Mouse (Mus musculus): ENCODE measurements around the gene Kat6b. TPM values are rescaled to one million over a fixed set of nuclear protein-coding genes. Genes with fewer than 3 reads are reported as not detected.

Kat6b gene
- polyA plus RNA-seq, 1 experiment from 2014 or later = 13.5 TPM

DNA sequence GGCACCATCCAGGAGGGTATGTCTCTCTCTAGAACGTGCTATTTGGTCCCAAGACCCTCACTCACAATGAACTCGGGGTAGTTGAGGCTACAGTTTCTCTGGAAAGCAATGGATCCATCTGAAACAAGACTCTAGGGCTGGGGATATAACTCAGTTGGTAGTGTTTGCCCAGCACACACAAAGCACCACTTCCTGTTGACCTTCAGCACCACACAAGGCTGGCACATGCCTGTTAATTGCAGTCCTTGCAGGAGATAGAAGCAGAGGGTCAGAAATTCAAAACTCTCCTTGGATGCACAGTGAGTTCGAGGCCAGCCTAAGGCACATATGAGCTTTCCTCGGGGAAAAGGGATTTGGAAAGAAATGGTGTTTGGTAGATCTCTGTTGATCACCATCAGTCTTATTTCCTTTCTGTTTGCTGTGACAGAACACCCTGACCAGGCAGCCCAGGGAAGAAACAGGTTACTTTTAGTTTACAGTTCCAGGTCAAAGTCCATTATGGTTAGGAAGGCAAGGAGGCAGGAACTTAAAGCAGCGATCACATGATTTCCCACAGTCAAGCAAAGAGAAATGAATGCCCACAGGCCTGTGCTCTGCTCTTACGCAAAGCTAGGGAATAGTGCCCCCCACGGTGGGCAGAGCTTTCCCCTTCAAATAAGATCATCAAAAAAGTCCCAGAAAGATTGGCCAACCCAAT, 25.4 kb upstream of the Kat6b start:
- Histone ChIP-seq H3K4me1 (ENCODE audit: control insufficient read depth, insufficient read depth, low read length) (no peaks in the 10 kb centered on the region), H3K27me3 (ENCODE audit: control insufficient read depth, insufficient read depth, low read length) (no peaks in the 10 kb centered on the region), H3K9me3 (ENCODE audit: control insufficient read depth, low read length) (no peaks in the 10 kb centered on the region), H3K27ac (ENCODE audit: low read depth, low read length) (no peak overlapping the region), H3K9ac (ENCODE audit: low read length) (no peak overlapping the region), H3K4me3 (ENCODE audit: low read depth, low read length) (no peak overlapping the region), H3K4me2 (no peak overlapping the region), H3K36me3 (ENCODE audit: control insufficient read depth, insufficient read depth, low read length) (no peaks in the 10 kb centered on the region)
- DNase-seq (ENCODE audit: low spot score, missing footprints) (peak; percentile 23), ATAC-seq (ENCODE audit: low FRiP score) (no peak)
- 94% methylated on average over 7 of the region's 7 CpGs for WGBS

DNA sequence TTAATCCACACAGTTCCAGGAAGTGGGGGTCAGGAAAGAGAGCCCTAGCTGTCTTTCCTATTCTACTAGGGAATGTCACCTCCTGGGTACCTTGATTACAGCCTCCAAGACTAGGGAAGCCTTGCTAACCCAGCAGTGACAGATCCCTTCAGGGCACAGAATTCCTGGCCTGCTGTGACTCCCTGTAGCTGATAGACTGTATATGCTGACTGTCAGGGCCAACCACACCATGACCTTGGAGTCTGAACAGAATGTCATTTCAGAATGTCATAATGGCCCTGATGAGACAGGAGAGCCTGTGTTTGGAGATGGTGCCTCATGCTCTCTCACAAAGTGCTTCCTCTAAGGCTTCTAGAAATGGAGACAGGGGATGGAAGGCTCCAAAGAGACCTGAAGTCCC, 24.7 kb upstream of the Kat6b start:
- DNase-seq (ENCODE audit: low spot score, missing footprints) (peak; percentile 60), ATAC-seq (ENCODE audit: low FRiP score) (no peak)
- H3K27ac ChIP-seq (ENCODE audit: low read depth, low read length) = no peak overlapping the region

DNA sequence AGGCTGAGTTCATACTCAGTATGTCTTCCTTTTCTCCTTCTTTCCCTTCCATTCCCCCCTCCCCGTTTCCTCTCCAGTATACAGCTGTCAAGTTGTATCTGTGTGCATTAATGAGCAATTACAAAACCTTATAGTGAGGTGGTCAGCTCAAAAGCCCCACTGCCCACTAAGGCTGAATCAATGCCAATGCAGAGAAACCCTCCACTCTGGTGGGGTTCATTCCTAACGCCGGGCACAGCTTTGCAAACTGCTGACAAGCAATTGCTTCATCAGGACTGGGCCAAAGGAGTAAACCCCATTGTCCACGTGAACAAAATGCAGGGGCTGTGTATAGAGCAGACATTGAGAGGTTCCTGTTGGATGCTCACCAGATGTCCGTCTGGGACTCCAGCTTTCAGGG, 23.4 kb upstream of the Kat6b start:
- H3K27me3 ChIP-seq (ENCODE audit: control insufficient read depth, insufficient read depth, low read length) = no peaks in the 10 kb centered on the region
- H3K27ac ChIP-seq (ENCODE audit: low read depth, low read length) = no peak overlapping the region
- H3K4me1 ChIP-seq (ENCODE audit: control insufficient read depth, insufficient read depth, low read length) = no peaks in the 10 kb centered on the region
- 77% methylated on average over 5 of the region's 5 CpGs for WGBS
- DNase-seq (ENCODE audit: low spot score, missing footprints) = peak; percentile 73
- no peak overlapping the region for H3K4me3 ChIP-seq (ENCODE audit: low read depth, low read length)
- no peaks in the 10 kb centered on the region for H3K36me3 ChIP-seq (ENCODE audit: control insufficient read depth, insufficient read depth, low read length)
- no peak overlapping the region for H3K9ac ChIP-seq (ENCODE audit: low read length)
- H3K4me2 ChIP-seq = no peak overlapping the region
- no peak for ATAC-seq (ENCODE audit: low FRiP score)
- no peaks in the 10 kb centered on the region for H3K9me3 ChIP-seq (ENCODE audit: control insufficient read depth, low read length)

More for the DNA sequence above, 24.7 kb upstream of the Kat6b start:
- Histone ChIP-seq H3K4me2 (no peak overlapping the region), H3K9ac (ENCODE audit: low read length) (no peak overlapping the region), H3K4me3 (ENCODE audit: low read depth, low read length) (no peak overlapping the region), H3K4me1 (ENCODE audit: control insufficient read depth, insufficient read depth, low read length) (no peaks in the 10 kb centered on the region), H3K9me3 (ENCODE audit: control insufficient read depth, low read length) (no peaks in the 10 kb centered on the region), H3K36me3 (ENCODE audit: control insufficient read depth, insufficient read depth, low read length) (no peaks in the 10 kb centered on the region), H3K27me3 (ENCODE audit: control insufficient read depth, insufficient read depth, low read length) (no peaks in the 10 kb centered on the region)

DNA sequence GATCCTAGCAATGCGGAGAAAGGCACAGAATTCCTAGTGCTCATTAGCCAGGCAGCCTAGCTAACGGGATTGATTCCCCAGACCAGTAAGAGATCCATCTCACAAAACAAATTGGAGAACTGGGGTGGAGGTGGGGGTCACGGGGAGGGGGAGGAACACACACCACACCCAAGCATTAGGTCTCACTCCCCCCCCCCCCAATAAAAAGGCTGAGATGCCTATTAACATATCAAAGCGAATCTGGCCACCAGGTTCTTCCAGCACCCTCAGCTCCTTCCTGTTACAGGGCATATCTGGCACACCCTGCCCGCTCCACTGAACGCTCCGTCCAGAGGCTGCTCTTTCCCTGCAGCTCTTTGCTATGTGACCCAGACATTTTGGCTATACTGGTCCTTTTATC, 22.5 kb upstream of the Kat6b start:
- Histone ChIP-seq H3K27ac (ENCODE audit: low read depth, low read length) (no peak overlapping the region), H3K9ac (ENCODE audit: low read length) (no peak overlapping the region), H3K4me3 (ENCODE audit: low read depth, low read length) (no peak overlapping the region), H3K4me1 (ENCODE audit: control insufficient read depth, insufficient read depth, low read length) (no peaks in the 10 kb centered on the region), H3K4me2 (no peak overlapping the region), H3K36me3 (ENCODE audit: control insufficient read depth, insufficient read depth, low read length) (no peaks in the 10 kb centered on the region), H3K27me3 (ENCODE audit: control insufficient read depth, insufficient read depth, low read length) (no peaks in the 10 kb centered on the region), H3K9me3 (ENCODE audit: control insufficient read depth, low read length) (no peaks in the 10 kb centered on the region)
- DNase-seq (ENCODE audit: low spot score, missing footprints) = peak; percentile 64
- ATAC-seq (ENCODE audit: low FRiP score) = no peak
- 80% methylated on average over 7 of the region's 7 CpGs for WGBS

DNA sequence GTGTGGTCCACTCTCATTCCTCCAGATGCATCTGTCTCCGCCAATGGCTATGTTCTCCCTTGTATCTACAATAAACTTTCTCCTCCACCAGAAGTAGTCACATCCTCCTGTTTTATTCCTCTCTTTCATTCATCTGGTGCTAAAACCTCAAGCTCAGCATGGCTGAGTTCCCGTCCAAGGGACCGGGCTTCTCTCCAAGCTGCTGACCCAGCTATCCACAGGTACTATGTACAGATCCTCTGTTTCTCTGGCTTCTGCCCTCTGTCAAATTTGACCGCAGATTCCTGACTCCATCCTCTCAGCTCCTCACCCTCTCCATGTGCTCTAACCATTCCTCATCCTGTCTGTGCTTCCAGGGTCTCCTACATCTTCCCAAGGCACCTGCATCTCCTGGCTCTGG, 22.1 kb upstream of the Kat6b start:
- no peak overlapping the region for H3K4me2 ChIP-seq
- no peaks in the 10 kb centered on the region for H3K9me3 ChIP-seq (ENCODE audit: control insufficient read depth, low read length)
- H3K27me3 ChIP-seq (ENCODE audit: control insufficient read depth, insufficient read depth, low read length) = no peaks in the 10 kb centered on the region
- ATAC-seq (ENCODE audit: low FRiP score) (no peak), DNase-seq (ENCODE audit: low spot score, missing footprints) (peak; percentile 80)
- H3K4me3 ChIP-seq (ENCODE audit: low read depth, low read length) = no peak overlapping the region
- H3K27ac ChIP-seq (ENCODE audit: low read depth, low read length) = no peak overlapping the region
- H3K36me3 ChIP-seq (ENCODE audit: control insufficient read depth, insufficient read depth, low read length) = no peaks in the 10 kb centered on the region
- no peaks in the 10 kb centered on the region for H3K4me1 ChIP-seq (ENCODE audit: control insufficient read depth, insufficient read depth, low read length)
- WGBS = 95% methylated on average over 4 of the region's 4 CpGs
- H3K9ac ChIP-seq (ENCODE audit: low read length) = no peak overlapping the region

DNA sequence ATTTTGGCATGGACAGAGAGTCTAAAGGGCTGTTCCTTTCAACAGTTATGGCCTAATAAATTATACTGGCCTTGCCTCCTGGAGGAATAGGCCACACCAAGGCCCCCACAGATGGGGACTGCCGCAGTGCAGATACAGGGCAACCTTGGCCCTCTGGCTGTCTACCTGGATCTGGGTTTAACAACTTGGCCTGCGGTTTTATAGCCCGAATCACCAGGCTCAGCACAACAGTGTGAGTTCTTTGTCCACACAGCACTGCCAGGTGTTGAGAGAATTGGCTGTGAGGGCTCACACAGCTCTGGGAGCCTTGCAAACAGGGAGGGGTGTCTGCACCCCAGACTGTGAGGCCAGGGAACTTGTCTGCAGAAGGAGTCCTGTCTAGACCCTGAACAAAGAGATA, 18.8 kb upstream of the Kat6b start:
- Histone ChIP-seq H3K4me1 (ENCODE audit: control insufficient read depth, insufficient read depth, low read length) (no peaks in the 10 kb centered on the region), H3K36me3 (ENCODE audit: control insufficient read depth, insufficient read depth, low read length) (no peaks in the 10 kb centered on the region), H3K9me3 (ENCODE audit: control insufficient read depth, low read length) (no peaks in the 10 kb centered on the region), H3K4me2 (no peak overlapping the region), H3K27ac (ENCODE audit: low read depth, low read length) (no peak overlapping the region), H3K9ac (ENCODE audit: low read length) (no peak overlapping the region), H3K4me3 (ENCODE audit: low read depth, low read length) (no peak overlapping the region), H3K27me3 (ENCODE audit: control insufficient read depth, insufficient read depth, low read length) (no peaks in the 10 kb centered on the region)
- ATAC-seq (ENCODE audit: low FRiP score) = no peak
- 96% methylated on average over 3 of the region's 3 CpGs for WGBS
- DNase-seq (ENCODE audit: low spot score, missing footprints) = no peak

DNA sequence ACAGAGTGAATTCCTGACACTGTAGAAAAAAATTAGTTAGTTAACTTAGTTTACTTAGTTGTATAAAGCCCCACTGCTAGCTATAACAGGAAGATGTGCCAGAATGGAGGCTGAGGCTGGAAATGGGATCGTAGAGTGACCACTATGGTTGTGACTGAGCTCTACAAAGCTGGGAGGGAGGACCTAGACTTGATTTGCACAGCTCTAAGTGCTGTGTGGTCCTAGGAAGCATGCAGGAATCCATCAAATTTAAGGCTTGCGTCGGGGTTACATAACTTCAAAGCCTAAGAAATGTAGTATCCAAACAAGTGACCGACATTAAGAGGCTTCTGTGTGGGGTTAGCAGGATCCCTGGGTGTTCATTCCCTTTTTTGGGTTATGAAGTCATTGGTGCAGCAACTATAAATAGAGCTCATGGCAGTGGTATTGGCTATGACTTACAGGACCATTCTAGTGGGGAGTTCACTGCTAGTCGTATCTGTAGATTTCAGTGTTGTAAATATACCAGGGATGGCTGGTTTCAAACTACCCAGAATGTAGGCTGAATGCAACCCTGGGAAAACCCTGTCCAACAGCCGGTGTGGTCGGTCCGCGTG, 18.0 kb upstream of the Kat6b start:
- 92% methylated on average over 9 of the region's 9 CpGs for WGBS
- no peak overlapping the region for H3K9ac ChIP-seq (ENCODE audit: low read length)
- H3K4me2 ChIP-seq = no peak overlapping the region
- ATAC-seq (ENCODE audit: low FRiP score) = no peak
- H3K36me3 ChIP-seq (ENCODE audit: control insufficient read depth, insufficient read depth, low read length) = no peaks in the 10 kb centered on the region
- no peaks in the 10 kb centered on the region for H3K9me3 ChIP-seq (ENCODE audit: control insufficient read depth, low read length)
- H3K27ac ChIP-seq (ENCODE audit: low read depth, low read length) = no peak overlapping the region
- H3K27me3 ChIP-seq (ENCODE audit: control insufficient read depth, insufficient read depth, low read length) = no peaks in the 10 kb centered on the region
- no peak for DNase-seq (ENCODE audit: low spot score, missing footprints)
- H3K4me1 ChIP-seq (ENCODE audit: control insufficient read depth, insufficient read depth, low read length) = no peaks in the 10 kb centered on the region
- no peak overlapping the region for H3K4me3 ChIP-seq (ENCODE audit: low read depth, low read length)

DNA sequence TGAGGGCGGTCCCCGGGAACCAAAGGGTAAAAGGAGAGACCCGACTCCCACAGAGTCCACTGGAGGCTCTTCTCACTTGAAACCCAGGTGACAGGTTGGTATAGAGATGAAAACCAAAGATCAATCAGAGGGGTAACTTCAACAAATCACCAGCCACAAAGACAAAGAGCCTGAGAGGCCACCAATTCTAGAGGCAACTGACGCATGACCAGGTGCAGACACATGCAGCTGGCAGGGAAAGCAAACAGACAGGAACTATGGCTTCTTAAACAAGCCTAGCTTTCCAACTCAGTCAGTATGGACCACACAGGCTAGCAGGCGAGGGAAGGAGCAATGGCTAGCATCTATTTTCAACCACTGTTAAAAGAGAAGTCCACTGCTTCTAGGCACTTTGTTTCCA, 10.8 kb upstream of the Kat6b start:
- Histone ChIP-seq H3K9me3 (ENCODE audit: control insufficient read depth, low read length) (no peaks in the 10 kb centered on the region), H3K27ac (ENCODE audit: low read depth, low read length) (no peak overlapping the region), H3K27me3 (ENCODE audit: control insufficient read depth, insufficient read depth, low read length) (no peaks in the 10 kb centered on the region), H3K36me3 (ENCODE audit: control insufficient read depth, insufficient read depth, low read length) (no peaks in the 10 kb centered on the region), H3K4me3 (ENCODE audit: low read depth, low read length) (no peak overlapping the region), H3K4me2 (no peak overlapping the region), H3K9ac (ENCODE audit: low read length) (no peak overlapping the region), H3K4me1 (ENCODE audit: control insufficient read depth, insufficient read depth, low read length) (no peaks in the 10 kb centered on the region)
- no peak for ATAC-seq (ENCODE audit: low FRiP score)
- DNase-seq (ENCODE audit: low spot score, missing footprints) = peak; percentile 79
- WGBS = 83% methylated on average over 5 of the region's 5 CpGs

DNA sequence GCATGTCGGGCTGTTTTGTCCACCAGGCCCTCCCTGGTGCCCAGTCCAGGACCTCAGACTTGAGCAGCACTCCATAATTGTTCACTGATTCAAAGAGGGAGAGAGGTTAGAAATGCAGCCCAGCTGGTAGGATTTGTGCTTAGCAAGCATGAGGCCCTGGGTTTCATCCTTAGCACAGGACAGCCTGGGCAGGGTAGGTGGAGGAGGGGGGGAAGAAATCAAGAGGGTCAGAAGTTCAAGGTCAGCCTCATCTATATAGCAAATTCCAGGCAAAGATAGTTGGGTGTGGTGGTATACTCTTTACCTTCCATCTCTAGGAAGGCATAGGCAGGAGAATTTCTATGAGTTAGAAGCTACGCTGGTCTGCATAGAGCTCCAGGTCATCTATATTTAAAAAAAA, 9.3 kb upstream of the Kat6b start:
- Histone ChIP-seq H3K4me1 (ENCODE audit: control insufficient read depth, insufficient read depth, low read length) (no peaks in the 10 kb centered on the region), H3K4me2 (no peak overlapping the region), H3K4me3 (ENCODE audit: low read depth, low read length) (no peak overlapping the region), H3K27me3 (ENCODE audit: control insufficient read depth, insufficient read depth, low read length) (no peaks in the 10 kb centered on the region), H3K9ac (ENCODE audit: low read length) (no peak overlapping the region), H3K27ac (ENCODE audit: low read depth, low read length) (no peak overlapping the region), H3K36me3 (ENCODE audit: control insufficient read depth, insufficient read depth, low read length) (no peaks in the 10 kb centered on the region), H3K9me3 (ENCODE audit: control insufficient read depth, low read length) (no peaks in the 10 kb centered on the region)
- no peak for ATAC-seq (ENCODE audit: low FRiP score)
- 91% methylated on average over 2 of the region's 2 CpGs for WGBS
- DNase-seq (ENCODE audit: low spot score, missing footprints) = peak; percentile 49
